ENCODE assay signal across 10 mouse cellular contexts in genomic region chr13:37847601-37848358, GRCm38 (mm10).
DNase-seq lines count a peak whose midpoint lies in the region; ATAC-seq lines count a peak whose summit lies in the region.
"Had no signal": no experiment of that assay in that cellular context is flagged by ENCODE, and none has a peak within 500 bp of the region (broad histone marks: within the 10 kb centered on the region; RNA-seq: fewer than 3 reads in every experiment).

No protein-coding gene starts in this region.

- no peaks in the 10 kb centered on the region for H3K27me3 ChIP-seq in kidney, embryonic 14.5 days (ENCODE audit: control insufficient read depth, insufficient read depth, low read length)
- H3K27me3 ChIP-seq in forebrain, embryonic 11.5 days (ENCODE audit: control insufficient read depth, insufficient read depth, low read length): no peaks in the 10 kb centered on the region

- no peaks in the 10 kb centered on the region for H3K9me3 ChIP-seq in kidney, embryonic 14.5 days (ENCODE audit: control insufficient read depth, low read length)
- H3K9me3 ChIP-seq in forebrain, embryonic 11.5 days (ENCODE audit: control insufficient read depth, low read length): no peaks in the 10 kb centered on the region
- H3K9me3 ChIP-seq: midbrain, embryonic 10.5 days had no signal

- 65% methylated on average over 16 of the region's 17 CpGs for WGBS in kidney, embryonic 14.5 days
- WGBS in forebrain, embryonic 11.5 days: 66% methylated on average over 16 of the region's 17 CpGs

- no peak overlapping the region for H3K27ac ChIP-seq in kidney, embryonic 14.5 days (ENCODE audit: low read depth, low read length)
- no peak overlapping the region for H3K27ac ChIP-seq in forebrain, embryonic 11.5 days (ENCODE audit: low read depth, low read length)
- H3K27ac ChIP-seq: midbrain, embryonic 10.5 days had no signal

- peaks cover 15% of the 10 kb centered on the region for H3K4me1 ChIP-seq in kidney, embryonic 14.5 days (ENCODE audit: control insufficient read depth, insufficient read depth, low read length)
- no peaks in the 10 kb centered on the region for H3K4me1 ChIP-seq in forebrain, embryonic 11.5 days (replicated peaks; ENCODE audit: control insufficient read depth, insufficient read depth, low read length)

- H3K36me3 ChIP-seq in kidney, embryonic 14.5 days (ENCODE audit: control insufficient read depth, insufficient read depth, low read length): no peaks in the 10 kb centered on the region
- no peaks in the 10 kb centered on the region for H3K36me3 ChIP-seq in forebrain, embryonic 11.5 days (ENCODE audit: control insufficient read depth, insufficient read depth, low read length)
- H3K36me3 ChIP-seq: midbrain, embryonic 10.5 days had no signal

- DNase-seq in kidney, postnatal 10 days: peak; percentile 46
- peak; percentile 79 for DNase-seq in NIH3T3 (ENCODE audit: low read depth)
- DNase-seq in gastrocnemius, adult 8-10 months (ENCODE audit: low spot score in 2 of 2): peak; percentile 77 to 83
- peak; percentile 39 to 53 for DNase-seq in lung, postnatal 4 days
- no peak for DNase-seq in forebrain, embryonic 11.5 days (ENCODE audit: low spot score)
- no peak for DNase-seq in ovary, postnatal 36 days (ENCODE audit: low spot score)
- DNase-seq in cerebellum, adult 11 months: no peak
- DNase-seq: right cerebral cortex, postnatal 4 days had no signal

- no peak overlapping the region for H3K4me2 ChIP-seq in kidney, embryonic 14.5 days (replicated peaks; ENCODE audit: low read depth, low read length)
- H3K4me2 ChIP-seq in forebrain, embryonic 11.5 days (ENCODE audit: low read depth, low read length, severe bottlenecking): no peak overlapping the region

- H3K9ac ChIP-seq in kidney, embryonic 14.5 days (ENCODE audit: low read depth, low read length): no peak overlapping the region
- H3K9ac ChIP-seq in forebrain, embryonic 11.5 days (ENCODE audit: low read length): no peak overlapping the region

- H3K4me3 ChIP-seq in kidney, embryonic 14.5 days (ENCODE audit: low read length): no peak overlapping the region
- no peak overlapping the region for H3K4me3 ChIP-seq in forebrain, embryonic 11.5 days (ENCODE audit: low read depth, low read length)
- H3K4me3 ChIP-seq: midbrain, embryonic 10.5 days had no signal

- ATAC-seq in kidney, embryonic 14.5 days (ENCODE audit: low FRiP score, low TSS enrichment): no peak
- no peak for ATAC-seq in forebrain, embryonic 11.5 days (replicated peaks; ENCODE audit: low FRiP score)

Comparison
In these comparisons a context has a peak if more than half of its experiments do, and no peak if none do; other contexts are left out.
1. DNase-seq: peak in kidney, postnatal 10 days (single experiment), NIH3T3 (single experiment), gastrocnemius, adult 8-10 months (2 of 2) and lung, postnatal 4 days (2 of 2); none in forebrain, embryonic 11.5 days (single experiment), ovary, postnatal 36 days (single experiment) and cerebellum, adult 11 months (single experiment).